Mouse (Mus musculus) central nervous system, embryonic 11.5 days (tissue): ENCODE data around the gene Trappc2. TPM values are rescaled to one million over a fixed set of nuclear protein-coding genes. Genes with fewer than 3 reads are reported as not detected.

Source experiments
- polyA plus RNA-seq: library from polyadenylated mRNA; depleted of rRNA; stranded (reverse); fragments of >200 nt; gene quantifications from 2 replicates; pipeline ENCODE4 v1.2.3, GENCODE M21; 2012; rRNA removed

Gene Trappc2
- polyA plus RNA-seq, result 13.5 and 18.4 TPM in 2 replicates

GRCm38 (mm10) chrX:166440036-166440615 is at the start of gene Trappc2:
TSS of gene Trappc2 (plus strand) at chrX:166440574.

GRCm38 (mm10) chrX:166440616-166441063 is 266 bp downstream of the Trappc2 start, which contains the start of gene Ofd1:
TSS of gene Ofd1 (minus strand) at chrX:166440704.

GRCm38 (mm10) chrX:166479365-166479983 is 39.1 kb downstream of the Trappc2 start, which contains the start of gene Rab9:
TSS of gene Rab9 (minus strand) at chrX:166479867.

Other genes starting within 250 kb of the Trappc2 start
- gene Gpm6b, start 201.7 kb upstream of the Trappc2 start, polyA plus RNA-seq, result 77.1 and 95.8 TPM in 2 replicates
- 7.4 and 8.4 TPM in 2 replicates for gene Ofd1, start 130 bp downstream of the Trappc2 start, polyA plus RNA-seq
- gene Rab9, start 39.3 kb downstream of the Trappc2 start, polyA plus RNA-seq, result 22.7 and 35.1 TPM in 2 replicates
- 3.2 and 6.3 TPM in 2 replicates for gene Tceanc, start 78.0 kb downstream of the Trappc2 start, polyA plus RNA-seq
- 5.1 and 9.5 TPM in 2 replicates for gene Egfl6, start 145.1 kb downstream of the Trappc2 start, polyA plus RNA-seq